Mouse (Mus musculus): ENCODE data around the gene Olfr314. TPM values are rescaled to one million over a fixed set of nuclear protein-coding genes. Genes with fewer than 3 reads are reported as not detected.
A peak's percentile ranks its signal among the peaks of the same experiment; 100 is the strongest.
"Not testable (repeated sequence)": the region's sequence is repeated elsewhere in the genome, so short reads cannot be mapped to it uniquely, and the experiment has no call there.

The Olfr314 gene
- total and polyA plus RNA-seq, 2 experiments from 2014 or later = not detected

DNA sequence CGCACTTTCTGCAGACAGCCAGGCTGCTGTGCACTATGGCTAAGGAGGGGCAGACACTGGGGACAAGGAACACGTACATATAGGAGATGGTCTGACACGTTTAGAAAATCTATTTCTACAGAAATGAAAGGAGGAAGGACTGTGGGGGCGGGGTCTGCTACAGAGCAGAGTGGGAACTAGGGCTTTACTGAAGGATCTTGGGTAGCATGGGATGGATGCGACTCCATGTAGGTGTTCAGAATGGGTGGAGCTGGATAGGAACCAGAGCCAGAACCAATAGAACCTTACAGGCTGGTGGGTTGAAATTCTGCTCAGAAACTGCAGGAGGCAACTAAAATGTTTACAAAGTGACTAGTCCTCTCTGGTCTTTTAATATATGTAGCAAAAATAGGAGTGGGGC lies 17.0 kb downstream of the Olfr314 start:
- WGBS = 78% methylated on average over 5 of the region's 5 CpGs
- H3K36me3 ChIP-seq (ENCODE audit: insufficient read depth, low read length) = no peaks in the 10 kb centered on the region
- no peak for TF ChIP-seq CTCF (IDR thresholded peaks at IDR 0.05; ENCODE audit: low read depth)
- H3K4me2 ChIP-seq (ENCODE audit: low read depth, low read length) = no peak overlapping the region
- H3K27ac ChIP-seq = no peak overlapping the region
- H3K27me3 ChIP-seq (ENCODE audit: insufficient read depth, low read length) = no peaks in the 10 kb centered on the region
- DNase-seq (ENCODE audit: low spot score) = no peak
- no peaks in the 10 kb centered on the region for H3K9me3 ChIP-seq (ENCODE audit: low read length)
- ATAC-seq = no peak
- H3K4me3 ChIP-seq (ENCODE audit: low read length) = no peak overlapping the region
- H3K9ac ChIP-seq (replicated peaks; ENCODE audit: low read length) = no peak overlapping the region
- 0 out of 2 replicates have a peak, but pooled peaks cover 8% of the 10 kb centered on the region for H3K4me1 ChIP-seq (ENCODE audit: insufficient read depth, low read length)

DNA sequence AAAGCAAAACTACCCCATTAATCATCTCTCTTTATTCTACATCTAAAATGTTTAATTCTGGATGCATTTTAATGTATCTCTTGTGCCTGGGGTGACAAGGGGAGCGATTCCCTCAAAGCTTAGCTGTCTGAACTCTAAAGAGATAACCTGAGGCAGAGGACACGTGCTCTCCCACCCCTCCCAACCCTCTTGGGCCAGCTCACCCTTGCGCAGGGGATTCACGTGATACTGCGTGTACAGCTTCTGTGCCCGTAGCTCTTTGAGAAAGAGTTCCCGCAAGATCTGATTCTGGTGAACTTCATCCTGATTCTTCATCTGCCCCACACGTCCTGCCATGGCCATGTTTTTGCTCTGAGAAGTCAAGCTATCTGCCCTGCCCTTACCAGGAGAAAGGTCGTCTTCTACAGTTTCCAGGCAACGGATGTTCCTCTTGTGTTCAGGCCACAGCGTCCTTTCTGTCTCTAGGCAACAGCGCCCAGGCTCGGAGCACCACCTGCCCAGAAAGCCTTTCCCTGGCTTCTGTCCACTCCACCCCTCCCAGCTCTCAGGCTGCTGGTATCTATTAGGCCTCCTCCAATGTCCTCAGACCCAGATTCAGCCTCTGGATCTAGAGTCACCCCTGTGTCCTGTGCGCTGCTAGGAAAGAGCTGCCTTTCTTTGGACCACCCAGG lies 18.9 kb downstream of the Olfr314 start, which contains the start of gene Fam183b:
TSS of gene Fam183b (minus strand) at position 403 of the 671 bp plus-strand sequence.
- Histone ChIP-seq H3K4me3 (ENCODE audit: low read length) (no peak within 1 kb of the TSS), H3K36me3 (ENCODE audit: insufficient read depth, low read length) (no peaks in the 10 kb centered on the region), H3K4me2 (ENCODE audit: low read depth, low read length) (peak within 1 kb of the TSS; percentile 33), H3K4me1 (ENCODE audit: insufficient read depth, low read length) (0 out of 2 replicates have a peak, but pooled peaks cover 8% of the 10 kb centered on the region), H3K9ac (replicated peaks; ENCODE audit: low read length) (no peak within 1 kb of the TSS), H3K27ac (no peak within 1 kb of the TSS), H3K27me3 (ENCODE audit: insufficient read depth, low read length) (no peaks in the 10 kb centered on the region), H3K9me3 (ENCODE audit: low read length) (no peaks in the 10 kb centered on the region)
- TF ChIP-seq CTCF (IDR thresholded peaks at IDR 0.05; ENCODE audit: low read depth) = no peak
- ATAC-seq (peak; percentile 84), DNase-seq (ENCODE audit: low spot score) (peak; percentile 77)
- 22% methylated on average over 14 of the region's 14 CpGs for WGBS

- Histone ChIP-seq H3K4me1 (ENCODE audit: insufficient read depth, low read length) (0 out of 2 replicates have a peak, but pooled peaks cover 8% of the 10 kb centered on the region), H3K9ac (replicated peaks; ENCODE audit: low read length) (no peak overlapping the region), H3K9me3 (ENCODE audit: low read length) (no peaks in the 10 kb centered on the region), H3K4me3 (ENCODE audit: low read length) (no peak overlapping the region), H3K27me3 (ENCODE audit: insufficient read depth, low read length) (no peaks in the 10 kb centered on the region), H3K4me2 (ENCODE audit: low read depth, low read length) (no peak overlapping the region), H3K36me3 (ENCODE audit: insufficient read depth, low read length) (no peaks in the 10 kb centered on the region), H3K27ac (no peak overlapping the region)
- no peak for TF ChIP-seq CTCF (IDR thresholded peaks at IDR 0.05; ENCODE audit: low read depth)
- WGBS = 76% methylated on average over 4 of the region's 4 CpGs
- ATAC-seq = no peak
- no peak for DNase-seq (ENCODE audit: low spot score)
These were observed 21.1 kb downstream of the Olfr314 start for GRCm38 (mm10) chr11:58803871-58804270.

- no peak for ATAC-seq
- 77% methylated on average over 2 of the region's 2 CpGs for whole genome bisulfite sequencing
- H3K4me1 ChIP-seq (ENCODE audit: insufficient read depth, low read length) = 0 out of 2 replicates have a peak, but pooled peaks cover 8% of the 10 kb centered on the region
- H3K4me2 ChIP-seq (ENCODE audit: low read depth, low read length) = no peak overlapping the region
- DNase-seq (ENCODE audit: low spot score) = no peak
- TF ChIP-seq CTCF (IDR thresholded peaks at IDR 0.05; ENCODE audit: low read depth) = no peak
- H3K36me3 ChIP-seq (ENCODE audit: insufficient read depth, low read length) = no peaks in the 10 kb centered on the region
- no peak overlapping the region for H3K27ac ChIP-seq
- H3K4me3 ChIP-seq (ENCODE audit: low read length) = no peak overlapping the region
- no peaks in the 10 kb centered on the region for H3K9me3 ChIP-seq (ENCODE audit: low read length)
- H3K9ac ChIP-seq (replicated peaks; ENCODE audit: low read length) = no peak overlapping the region
- no peaks in the 10 kb centered on the region for H3K27me3 ChIP-seq (ENCODE audit: insufficient read depth, low read length)
These were observed 21.6 kb downstream of the Olfr314 start for GRCm38 (mm10) chr11:58804393-58804792.

- no peaks in the 10 kb centered on the region for H3K4me1 ChIP-seq (ENCODE audit: insufficient read depth, low read length)
- no peak overlapping the region for H3K9ac ChIP-seq (replicated peaks; ENCODE audit: low read length)
- H3K4me3 ChIP-seq (ENCODE audit: low read length) = no peak overlapping the region
- no peaks in the 10 kb centered on the region for H3K27me3 ChIP-seq (ENCODE audit: insufficient read depth, low read length)
- ATAC-seq (no peak), DNase-seq (ENCODE audit: low spot score) (peak; percentile 8)
- no peaks in the 10 kb centered on the region for H3K9me3 ChIP-seq (ENCODE audit: low read length)
- TF ChIP-seq CTCF (IDR thresholded peaks at IDR 0.05; ENCODE audit: low read depth) = peak; percentile 58
- H3K27ac ChIP-seq = no peak overlapping the region
- H3K36me3 ChIP-seq (ENCODE audit: insufficient read depth, low read length) = no peaks in the 10 kb centered on the region
- 12% methylated on average over 1 of the region's 1 CpGs for WGBS
- H3K4me2 ChIP-seq (ENCODE audit: low read depth, low read length) = no peak overlapping the region
These were observed 29.2 kb downstream of the Olfr314 start for GRCm38 (mm10) chr11:58812001-58812400.

DNA sequence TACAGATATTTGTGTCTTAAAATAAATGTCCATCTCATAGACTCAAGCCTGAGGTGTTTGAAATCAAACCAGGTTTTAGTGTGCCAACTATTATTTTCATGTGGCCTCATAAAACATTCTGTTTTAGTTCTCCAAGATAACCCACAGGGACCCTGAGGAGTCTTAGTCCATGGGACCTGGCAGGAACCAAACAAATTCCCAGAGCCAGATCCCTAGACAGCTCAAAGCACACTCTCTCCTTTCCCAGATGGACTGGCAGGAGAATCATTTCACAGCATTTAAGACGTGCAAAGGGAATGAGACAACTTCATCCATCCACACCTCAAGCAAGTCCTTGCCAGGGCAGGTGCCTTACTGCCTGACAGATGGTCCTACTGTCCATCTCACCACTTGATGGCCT lies 31.9 kb downstream of the Olfr314 start, which contains the start of gene Olfr313:
TSS of gene Olfr313 (plus strand) at position 301 of the 400 bp plus-strand sequence.
- H3K4me1 ChIP-seq (ENCODE audit: insufficient read depth, low read length); H3K9me3 ChIP-seq (ENCODE audit: low read length); H3K9ac ChIP-seq (replicated peaks; ENCODE audit: low read length); H3K36me3 ChIP-seq (ENCODE audit: insufficient read depth, low read length); H3K27ac ChIP-seq; DNase-seq (ENCODE audit: low spot score); H3K4me2 ChIP-seq (ENCODE audit: low read depth, low read length); H3K27me3 ChIP-seq (ENCODE audit: insufficient read depth, low read length); H3K4me3 ChIP-seq (ENCODE audit: low read length); ATAC-seq: not testable (repeated sequence)
- 54% methylated on average over 1 of the region's 1 CpGs for WGBS

DNA sequence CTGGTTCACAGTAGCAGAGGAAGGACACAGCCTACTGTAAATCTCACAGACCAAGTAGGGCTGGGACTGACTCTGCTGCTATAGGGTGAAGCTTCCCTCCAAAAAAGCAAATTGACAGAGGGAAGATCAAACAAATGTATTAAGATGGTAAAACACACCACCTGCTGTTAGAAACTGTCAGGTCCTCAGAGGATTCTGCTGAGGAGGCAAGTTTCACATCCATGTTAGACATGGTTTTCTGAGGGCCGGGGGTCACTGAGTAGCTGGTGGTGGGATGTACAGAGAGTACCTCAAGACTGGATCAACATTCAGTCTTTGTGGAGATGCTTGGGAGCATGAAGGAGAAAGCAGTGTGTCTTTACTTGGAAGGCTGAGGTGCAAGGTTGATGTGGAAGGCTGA lies 32.9 kb downstream of the Olfr314 start:
- ATAC-seq = no peak

DNA sequence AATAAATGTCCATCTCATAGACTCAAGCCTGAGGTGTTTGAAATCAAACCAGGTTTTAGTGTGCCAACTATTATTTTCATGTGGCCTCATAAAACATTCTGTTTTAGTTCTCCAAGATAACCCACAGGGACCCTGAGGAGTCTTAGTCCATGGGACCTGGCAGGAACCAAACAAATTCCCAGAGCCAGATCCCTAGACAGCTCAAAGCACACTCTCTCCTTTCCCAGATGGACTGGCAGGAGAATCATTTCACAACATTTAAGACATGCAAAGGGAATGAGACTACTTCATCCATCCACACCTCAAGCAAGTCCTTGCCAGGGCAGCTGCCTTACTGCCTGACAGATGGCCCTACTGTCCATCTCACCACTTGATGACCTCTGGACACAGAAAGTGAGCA lies 46.2 kb downstream of the Olfr314 start, which contains the start of gene Olfr312:
TSS of gene Olfr312 (plus strand) at position 301 of the 400 bp plus-strand sequence.
- DNase-seq (ENCODE audit: low spot score); H3K27ac ChIP-seq; ATAC-seq; H3K9ac ChIP-seq (replicated peaks; ENCODE audit: low read length); H3K9me3 ChIP-seq (ENCODE audit: low read length); H3K4me2 ChIP-seq (ENCODE audit: low read depth, low read length); H3K4me1 ChIP-seq (ENCODE audit: insufficient read depth, low read length); H3K27me3 ChIP-seq (ENCODE audit: insufficient read depth, low read length); H3K36me3 ChIP-seq (ENCODE audit: insufficient read depth, low read length); H3K4me3 ChIP-seq (ENCODE audit: low read length): not testable (repeated sequence)

More for the DNA sequence above, 32.9 kb downstream of the Olfr314 start:
- Histone ChIP-seq H3K27ac (no peak overlapping the region), H3K27me3 (ENCODE audit: insufficient read depth, low read length) (no peaks in the 10 kb centered on the region), H3K4me3 (ENCODE audit: low read length) (no peak overlapping the region), H3K36me3 (ENCODE audit: insufficient read depth, low read length) (no peaks in the 10 kb centered on the region), H3K9me3 (ENCODE audit: low read length) (no peaks in the 10 kb centered on the region), H3K4me2 (ENCODE audit: low read depth, low read length) (no peak overlapping the region), H3K4me1 (ENCODE audit: insufficient read depth, low read length) (no peaks in the 10 kb centered on the region), H3K9ac (replicated peaks; ENCODE audit: low read length) (no peak overlapping the region)
- TF ChIP-seq CTCF (IDR thresholded peaks at IDR 0.05; ENCODE audit: low read depth) = no peak
- no peak for DNase-seq (ENCODE audit: low spot score)
- 81% methylated on average over 1 of the region's 1 CpGs for WGBS
